In the genomic region with DNA sequence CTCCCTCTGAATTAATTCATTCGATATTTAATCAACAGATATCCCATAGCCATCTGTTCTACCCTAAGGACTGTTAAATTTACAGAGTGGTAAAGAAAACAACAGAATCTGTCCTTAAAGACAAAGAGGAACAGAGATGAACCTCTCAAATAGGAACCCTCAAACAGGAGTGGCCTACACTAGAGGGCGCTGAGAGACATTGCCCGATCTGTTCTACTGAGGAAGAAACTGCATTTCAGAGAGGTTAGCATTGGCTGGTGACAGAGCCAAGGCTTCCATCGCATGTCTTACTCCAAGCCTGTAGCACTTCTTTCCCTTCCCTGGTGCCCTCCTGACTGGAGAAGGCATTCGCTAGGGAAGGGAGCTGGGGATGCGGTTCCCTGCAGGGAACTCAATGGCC, we compare ENCODE assay signal across 8 mouse cellular contexts.
DNase-seq lines count a peak whose midpoint lies in the region; TF ChIP-seq lines count a peak whose summit lies in the region.

No protein-coding gene starts in this region.

- TF ChIP-seq CTCF in lung, adult 2 months (IDR thresholded peaks at IDR 0.05; ENCODE audit: insufficient read depth, low read length): no peak

- TF ChIP-seq POLR2A in lung, adult 2 months (IDR thresholded peaks at IDR 0.05; ENCODE audit: borderline replicate concordance, extremely low read depth, low read depth, low read length): no peak

- H3K4me1 ChIP-seq in lung, adult 2 months (ENCODE audit: control insufficient read depth, insufficient read depth, low read length): no peaks in the 10 kb centered on the region

- 15% methylated on average over 6 of the region's 6 CpGs for WGBS in lung, adult 2 months

- intact Hi-C loops in gastrocnemius, postnatal 14 days (cut with DNase I; ENCODE audit: low total_unique reads): no loop called here

- peak; percentile 28 for DNase-seq in adrenal gland, adult 2 months
- DNase-seq in adrenal gland, postnatal 4 days (ENCODE audit: low spot score in 2 of 2): no peak
- peak; percentile 30 for DNase-seq in lung, postnatal 10 days
- DNase-seq in lung, adult 2 months: no peak
- DNase-seq in embryo, embryonic 10 days (ENCODE audit: low spot score): peak; percentile 70
- peak; percentile 14 to 67 for DNase-seq in layer of hippocampus, postnatal 25 days (ENCODE audit: extremely low spot score in 1 of 2, low spot score in 1 of 2)
- DNase-seq in spleen, adult 12 weeks (ENCODE audit: low spot score): no peak
- DNase-seq in gastrocnemius, postnatal 14 days: no peak

- no peak overlapping the region for H3K4me3 ChIP-seq in lung, adult 2 months (replicated peaks; ENCODE audit: extremely low read depth, low read depth, low read length)

Comparison
In these comparisons a context has a peak if more than half of its experiments do, and no peak if none do; other contexts are left out.
1. DNase-seq: peak in adrenal gland, adult 2 months (single experiment), lung, postnatal 10 days (single experiment), embryo, embryonic 10 days (single experiment) and layer of hippocampus, postnatal 25 days (2 of 2); none in adrenal gland, postnatal 4 days (0 of 2), lung, adult 2 months (single experiment), spleen, adult 12 weeks (single experiment) and gastrocnemius, postnatal 14 days (single experiment).